Mouse (Mus musculus) small intestine, adult 2 months (tissue): ENCODE data around the gene Ccnyl1.

Experiments
- CTCF ChIP-seq: fragments of 200-500 bp; IDR thresholded peaks from 2 replicates; pipeline ENCODE4 v1.5.1; 2012; ENCODE audit warnings: low read depth, mild to moderate bottlenecking, control low read depth, inconsistent platforms, low read length, moderate library complexity, mixed read lengths; ENCODE audit not compliant: insufficient replicate concordance, insufficient read length; ENCODE audit errors: extremely low read depth
- POLR2A ChIP-seq: fragments of 200-500 bp; IDR thresholded peaks from 2 replicates; pipeline ENCODE4 v1.6.1; 2012; ENCODE audit warnings: low read depth, mild to moderate bottlenecking, control low read depth, inconsistent platforms, low read length, moderate library complexity

GRCm38 (mm10) chr1:64738180-64738555 is 47.9 kb downstream of the Ccnyl1 start:
- TF ChIP-seq POLR2A (no peak), CTCF (no peak)
